Mouse (Mus musculus) stomach, embryonic 14.5 days (tissue): ENCODE measurements around the gene Fbn1. TPM values are rescaled to one million over a fixed set of nuclear protein-coding genes. Genes with fewer than 3 reads are reported as not detected.

Experiments
- ATAC-seq: fragments of 200-750 bp; cut with Nextera tagmentation; 2 replicates; pipeline ENCODE4 v1.8.0; 2017; ENCODE audit warnings: low read depth, moderate TSS enrichment; ENCODE audit not compliant: insufficient number of reproducible peaks, insufficient read depth, low FRiP score
- H3K27ac ChIP-seq: fragments of 300-500 bp; sonication (generic); 2 replicates; pipeline ENCODE4 v1.5.1; 2014; ENCODE audit warnings: mild to moderate bottlenecking, low read length, moderate library complexity, mixed read lengths
- H3K27me3 ChIP-seq: fragments of 300-500 bp; sonication (generic); 2 replicates; pipeline ENCODE4 v1.6.1; 2014; ENCODE audit warnings: low read length, control low read depth, mixed read lengths; ENCODE audit not compliant: control insufficient read depth, insufficient read depth
- H3K36me3 ChIP-seq: fragments of 300-500 bp; sonication (generic); 2 replicates; pipeline ENCODE4 v1.6.1; 2014; ENCODE audit warnings: mild to moderate bottlenecking, control low read depth, low read length, moderate library complexity, mixed read lengths; ENCODE audit not compliant: control insufficient read depth, insufficient read depth
- H3K4me1 ChIP-seq: fragments of 300-500 bp; sonication (generic); 2 replicates; pipeline ENCODE4 v1.6.1; 2014; ENCODE audit warnings: low read length, control low read depth, mixed read lengths; ENCODE audit not compliant: control insufficient read depth, insufficient read depth
- H3K4me2 ChIP-seq: fragments of 300-500 bp; sonication (generic); replicated peaks from 2 replicates; pipeline ENCODE4 v1.6.1; 2014; ENCODE audit warnings: low read depth, low read length, control low read depth
- H3K4me3 ChIP-seq: fragments of 300-500 bp; sonication (generic); 2 replicates; pipeline ENCODE4 v1.5.1; 2014; ENCODE audit warnings: low read depth, low read length, control low read depth
- H3K9ac ChIP-seq: fragments of 300-500 bp; sonication (generic); replicated peaks from 2 replicates; pipeline ENCODE4 v1.6.1; 2014; ENCODE audit warnings: low read depth, mild to moderate bottlenecking, control low read depth, low read length, moderate library complexity, mixed read lengths
- H3K9me3 ChIP-seq: fragments of 300-500 bp; sonication (generic); 2 replicates; pipeline ENCODE4 v1.6.1; 2016; ENCODE audit warnings: low read depth, low read length, control low read depth; ENCODE audit not compliant: control insufficient read depth
- WGBS: fragments of 180-500 bp; shearing (Covaris S2); extraction: QIAGEN DNeasy Blood & Tissue Kit; methylation state at CpG from one replicate; pipeline ENCODE4 v1.1.7; 2014; 5-methylcytosine and 5-hydroxymethylcytosine counted together
- polyA plus RNA-seq: library from polyadenylated mRNA; unstranded; fragments of >200 nt; fragmentation: Nextera tagmentation; extraction: Ambion mirVana; gene quantifications from 2 replicates; pipeline ENCODE4 v1.2.1, GENCODE M21; 2014

Fbn1 gene
- polyA plus RNA-seq, 1 experiment from 2014 or later = 56.3 TPM

- no peak overlapping the region for H3K27ac ChIP-seq
- H3K9me3 ChIP-seq = no peaks in the 10 kb centered on the region
- WGBS = 76% methylated on average over 5 of the region's 5 CpGs
- no peaks in the 10 kb centered on the region for H3K27me3 ChIP-seq
- H3K9ac ChIP-seq = no peak overlapping the region
- ATAC-seq = no peak
- no peaks in the 10 kb centered on the region for H3K4me1 ChIP-seq
- H3K4me3 ChIP-seq = no peak overlapping the region
- no peak overlapping the region for H3K4me2 ChIP-seq
- no peaks in the 10 kb centered on the region for H3K36me3 ChIP-seq
These were observed 18.8 kb upstream of the Fbn1 start for GRCm38 (mm10) chr2:125526566-125526965.

GRCm38 (mm10) chr2:125525484-125525883, 17.7 kb upstream of the Fbn1 start:
- 74% methylated on average over 2 of the region's 2 CpGs for WGBS

GRCm38 (mm10) chr2:125516594-125516993, 8.8 kb upstream of the Fbn1 start:
- peak overlapping the region; percentile 39; the same call in 1 of the 2 replicates for H3K27ac ChIP-seq
- no peak overlapping the region for H3K4me2 ChIP-seq
- H3K27me3 ChIP-seq = no peaks in the 10 kb centered on the region
- 0 out of 2 replicates have a peak, but pooled peaks cover 5% of the 10 kb centered on the region for H3K4me1 ChIP-seq
- H3K36me3 ChIP-seq = no peaks in the 10 kb centered on the region
- peak; percentile 71; the same call in 1 of the 2 replicates for ATAC-seq
- no peak overlapping the region for H3K4me3 ChIP-seq
- H3K9ac ChIP-seq = no peak overlapping the region
- no peaks in the 10 kb centered on the region for H3K9me3 ChIP-seq
- 7% methylated on average over 4 of the region's 4 CpGs for WGBS

More at GRCm38 (mm10) chr2:125525484-125525883, 17.7 kb upstream of the Fbn1 start:
- Histone ChIP-seq H3K36me3 (no peaks in the 10 kb centered on the region), H3K9me3 (no peaks in the 10 kb centered on the region), H3K27me3 (no peaks in the 10 kb centered on the region), H3K9ac (no peak overlapping the region), H3K27ac (no peak overlapping the region), H3K4me1 (no peaks in the 10 kb centered on the region), H3K4me3 (no peak overlapping the region), H3K4me2 (no peak overlapping the region)
- no peak for ATAC-seq

- ATAC-seq = no peak
- no peak overlapping the region for H3K9ac ChIP-seq
- H3K4me2 ChIP-seq = no peak overlapping the region
- H3K36me3 ChIP-seq = no peaks in the 10 kb centered on the region
- no peak overlapping the region for H3K27ac ChIP-seq
- H3K4me1 ChIP-seq = 0 out of 2 replicates have a peak, but pooled peaks cover 5% of the 10 kb centered on the region
- H3K27me3 ChIP-seq = no peaks in the 10 kb centered on the region
- no peaks in the 10 kb centered on the region for H3K9me3 ChIP-seq
- H3K4me3 ChIP-seq = no peak overlapping the region
- 55% methylated on average over 12 of the region's 12 CpGs for WGBS
These were observed 7.7 kb upstream of the Fbn1 start for GRCm38 (mm10) chr2:125515291-125516057.

- H3K27ac ChIP-seq = no peak overlapping the region
- no peak overlapping the region for H3K4me2 ChIP-seq
- no peaks in the 10 kb centered on the region for H3K27me3 ChIP-seq
- H3K9me3 ChIP-seq = no peaks in the 10 kb centered on the region
- H3K36me3 ChIP-seq = no peaks in the 10 kb centered on the region
- H3K4me1 ChIP-seq = 0 out of 2 replicates have a peak, but pooled peaks cover 5% of the 10 kb centered on the region
- WGBS = 37% methylated on average over 3 of the region's 3 CpGs
- no peak for ATAC-seq
- H3K4me3 ChIP-seq = no peak overlapping the region
- no peak overlapping the region for H3K9ac ChIP-seq
These were observed 6.6 kb upstream of the Fbn1 start for GRCm38 (mm10) chr2:125514391-125514790.

GRCm38 (mm10) chr2:125512544-125512943, 4.8 kb upstream of the Fbn1 start:
- WGBS = 71% methylated on average over 4 of the region's 4 CpGs
- no peak for ATAC-seq

GRCm38 (mm10) chr2:125511898-125512297, 4.1 kb upstream of the Fbn1 start:
- Histone ChIP-seq H3K36me3 (no peaks in the 10 kb centered on the region), H3K9me3 (no peaks in the 10 kb centered on the region), H3K27ac (no peak overlapping the region), H3K27me3 (no peaks in the 10 kb centered on the region), H3K9ac (no peak overlapping the region), H3K4me1 (0 out of 2 replicates have a peak, but pooled peaks cover 5% of the 10 kb centered on the region), H3K4me3 (no peak overlapping the region), H3K4me2 (no peak overlapping the region)
- no peak for ATAC-seq
- WGBS = 85% methylated on average over 4 of the region's 4 CpGs

More at GRCm38 (mm10) chr2:125512544-125512943, 4.8 kb upstream of the Fbn1 start:
- Histone ChIP-seq H3K9ac (no peak overlapping the region), H3K36me3 (no peaks in the 10 kb centered on the region), H3K4me2 (no peak overlapping the region), H3K27ac (no peak overlapping the region), H3K4me1 (0 out of 2 replicates have a peak, but pooled peaks cover 5% of the 10 kb centered on the region), H3K9me3 (no peaks in the 10 kb centered on the region), H3K27me3 (no peaks in the 10 kb centered on the region), H3K4me3 (no peak overlapping the region)

- Histone ChIP-seq H3K4me3 (no peak overlapping the region), H3K27me3 (no peaks in the 10 kb centered on the region), H3K36me3 (no peaks in the 10 kb centered on the region), H3K4me2 (no peak overlapping the region), H3K9me3 (no peaks in the 10 kb centered on the region), H3K27ac (no peak overlapping the region), H3K9ac (no peak overlapping the region), H3K4me1 (no peaks in the 10 kb centered on the region)
- ATAC-seq = no peak
- WGBS = 76% methylated on average over 2 of the region's 2 CpGs
These were observed 3.0 kb upstream of the Fbn1 start for GRCm38 (mm10) chr2:125510752-125511151.
